Mouse (Mus musculus): Measurements from ENCODE around the gene Lrrc38.

DNA sequence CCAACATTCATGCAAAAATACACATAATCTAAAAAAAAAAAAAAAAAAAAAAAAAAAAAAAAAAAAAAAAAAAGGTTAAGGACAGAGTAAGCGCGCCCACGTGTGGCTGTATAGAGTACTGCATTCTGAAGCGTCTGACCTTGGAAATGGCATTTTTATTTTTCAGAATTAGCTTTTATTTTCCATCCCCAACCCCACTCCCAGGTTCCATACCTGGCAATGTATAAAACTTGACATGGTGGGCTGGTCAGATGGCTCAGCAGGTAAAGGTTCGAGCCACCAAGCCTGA lies 31.1 kb downstream of the Lrrc38 start:
- TF ChIP-seq GATA1 (IDR thresholded peaks at IDR 0.05; ENCODE audit: borderline replicate concordance, low read length), result no peak
- no peak for TF ChIP-seq FLI1 (IDR thresholded peaks at IDR 0.05; ENCODE audit: low read length)

Measured in megakaryocyte, embryonic 14.5 days (primary cell).